Mouse (Mus musculus): ENCODE measurements around the gene Il6ra.
A peak's percentile ranks its signal among the peaks of the same experiment; 100 is the strongest.
"Not testable (repeated sequence)": the region's sequence is repeated elsewhere in the genome, so short reads cannot be mapped to it uniquely, and the experiment has no call there.

Gene Il6ra

DNA sequence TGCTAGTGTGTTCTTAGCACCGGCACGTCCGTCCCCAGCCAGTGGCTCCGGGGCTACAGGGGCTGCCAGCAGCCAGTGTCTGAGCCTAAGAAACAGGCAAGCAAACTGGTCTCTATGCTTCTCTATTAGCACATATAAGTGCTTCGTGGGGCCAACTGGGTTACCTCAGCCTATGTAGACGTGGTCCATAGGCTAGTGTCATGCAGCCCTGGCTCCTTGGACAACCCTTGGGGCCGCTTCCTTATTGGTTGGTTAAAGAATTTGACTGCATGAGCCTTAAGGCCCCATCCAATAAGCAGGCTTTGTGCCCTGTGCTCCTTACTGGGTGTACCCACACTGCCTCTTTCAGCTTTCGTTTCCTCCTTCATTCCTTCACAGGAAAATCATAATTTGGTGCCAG is 37.2 kb downstream of the Il6ra start:
- DNase-seq (ENCODE audit: low read depth, low spot score): no peak

DNA sequence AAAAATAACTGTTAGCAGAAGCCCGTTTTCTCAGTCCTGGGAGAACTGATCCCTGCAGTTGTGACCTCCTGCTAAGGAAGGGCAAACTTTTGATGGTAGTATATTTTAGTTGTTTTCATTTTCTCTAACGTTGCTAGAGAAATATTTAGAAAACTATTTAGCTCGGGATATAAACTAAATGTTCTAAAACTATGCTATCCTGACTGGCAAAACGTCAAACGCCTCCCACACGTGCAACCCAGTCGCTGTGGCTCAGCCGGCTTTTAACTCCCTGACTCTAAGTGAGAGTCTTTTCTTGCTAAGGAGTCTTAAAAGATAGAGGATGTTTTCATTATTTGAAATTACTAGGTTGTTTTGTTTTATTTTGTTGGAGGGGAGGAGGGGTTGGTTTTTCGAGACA is 38.0 kb downstream of the Il6ra start:
- DNase-seq (ENCODE audit: low read depth, low spot score): no peak

DNA sequence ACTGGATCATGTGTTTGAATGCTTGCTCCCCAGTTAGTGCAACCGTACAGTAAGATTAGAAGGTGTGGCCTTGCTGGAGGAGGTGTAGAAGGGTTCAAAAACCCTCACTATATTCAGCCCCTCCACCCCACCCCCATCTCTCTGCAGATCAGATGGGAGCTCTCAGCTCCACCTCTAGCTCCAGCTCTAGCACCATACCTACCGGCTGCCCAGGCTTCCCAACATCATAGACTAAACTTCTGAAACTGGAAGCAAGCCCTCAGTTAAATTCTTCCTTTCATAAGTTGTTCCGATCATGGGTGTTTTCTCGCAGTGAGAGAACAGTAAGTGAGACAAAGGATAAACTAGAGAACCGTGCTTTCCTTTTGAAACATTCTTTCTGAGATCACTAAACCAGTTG is 38.9 kb downstream of the Il6ra start:
- no peak for DNase-seq (ENCODE audit: low read depth, low spot score)

DNA sequence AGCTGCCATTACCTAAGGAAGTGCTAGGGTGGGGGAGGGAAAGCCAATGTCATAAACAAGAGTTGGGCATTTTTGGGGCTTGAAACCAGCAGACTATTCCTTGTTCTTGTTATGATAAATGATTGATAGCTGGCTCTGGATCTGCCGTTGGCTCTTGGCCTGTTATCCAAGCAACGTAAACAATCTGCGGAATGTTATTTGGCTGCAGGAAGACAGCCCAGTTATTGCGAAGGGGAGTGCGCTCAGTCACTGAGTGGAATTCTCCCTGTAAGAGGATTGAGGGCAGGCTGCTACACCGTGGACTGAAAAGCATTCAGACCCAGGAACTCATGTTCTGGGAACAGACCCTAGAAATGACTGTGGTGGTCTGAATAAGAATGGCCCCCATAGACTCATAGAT is 40.3 kb downstream of the Il6ra start:
- DNase-seq (ENCODE audit: low read depth, low spot score): no peak

DNA sequence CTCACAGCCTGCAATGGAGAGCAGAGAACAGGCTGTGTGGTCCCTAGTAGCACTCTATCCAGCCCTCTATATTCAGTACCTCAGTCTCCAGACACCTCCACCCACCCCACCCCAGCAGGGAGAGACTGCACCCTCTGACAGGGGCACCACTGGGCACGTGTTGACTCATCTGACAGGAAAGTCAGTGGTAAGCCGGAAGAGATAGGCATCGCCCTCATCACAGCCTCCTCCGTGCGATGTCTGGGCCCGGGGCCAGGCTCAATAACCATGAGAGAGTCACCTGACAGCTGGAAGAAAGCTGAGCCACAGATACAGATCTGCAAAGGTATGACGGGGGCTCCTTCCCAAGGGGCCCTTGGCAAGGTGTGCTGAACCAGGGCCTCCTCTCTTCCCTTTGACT is 40.8 kb downstream of the Il6ra start:
- no peak for DNase-seq (ENCODE audit: low read depth, low spot score)

DNA sequence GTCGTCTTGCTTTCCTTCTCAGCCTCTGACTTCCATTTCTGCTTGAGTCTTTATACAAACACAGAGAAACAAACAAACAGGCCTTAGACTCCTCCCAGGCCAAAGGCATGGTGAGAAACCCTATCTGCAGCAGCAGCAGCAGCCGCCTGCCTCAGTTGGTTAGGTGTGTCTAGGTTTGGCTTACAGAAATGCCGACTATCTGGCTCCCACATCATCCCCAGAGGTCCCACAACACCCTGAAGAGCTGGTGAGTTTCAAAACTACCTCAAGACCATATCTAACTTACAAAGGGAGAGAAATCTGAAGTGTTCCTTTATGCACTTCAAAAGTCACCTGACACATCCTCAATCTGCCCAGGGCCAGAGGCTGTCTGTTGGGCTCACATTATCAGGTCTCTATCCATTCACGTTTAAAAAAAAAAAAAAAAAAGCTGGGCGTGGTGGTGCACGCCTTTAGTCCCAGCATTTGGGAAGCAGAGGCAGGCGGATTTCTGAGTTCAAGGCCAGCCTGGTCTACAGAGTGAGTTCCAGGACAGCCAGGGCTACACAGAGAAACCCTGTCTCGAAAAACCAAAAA is 41.6 kb downstream of the Il6ra start:
- no peak for DNase-seq (ENCODE audit: low read depth, low spot score)

DNA sequence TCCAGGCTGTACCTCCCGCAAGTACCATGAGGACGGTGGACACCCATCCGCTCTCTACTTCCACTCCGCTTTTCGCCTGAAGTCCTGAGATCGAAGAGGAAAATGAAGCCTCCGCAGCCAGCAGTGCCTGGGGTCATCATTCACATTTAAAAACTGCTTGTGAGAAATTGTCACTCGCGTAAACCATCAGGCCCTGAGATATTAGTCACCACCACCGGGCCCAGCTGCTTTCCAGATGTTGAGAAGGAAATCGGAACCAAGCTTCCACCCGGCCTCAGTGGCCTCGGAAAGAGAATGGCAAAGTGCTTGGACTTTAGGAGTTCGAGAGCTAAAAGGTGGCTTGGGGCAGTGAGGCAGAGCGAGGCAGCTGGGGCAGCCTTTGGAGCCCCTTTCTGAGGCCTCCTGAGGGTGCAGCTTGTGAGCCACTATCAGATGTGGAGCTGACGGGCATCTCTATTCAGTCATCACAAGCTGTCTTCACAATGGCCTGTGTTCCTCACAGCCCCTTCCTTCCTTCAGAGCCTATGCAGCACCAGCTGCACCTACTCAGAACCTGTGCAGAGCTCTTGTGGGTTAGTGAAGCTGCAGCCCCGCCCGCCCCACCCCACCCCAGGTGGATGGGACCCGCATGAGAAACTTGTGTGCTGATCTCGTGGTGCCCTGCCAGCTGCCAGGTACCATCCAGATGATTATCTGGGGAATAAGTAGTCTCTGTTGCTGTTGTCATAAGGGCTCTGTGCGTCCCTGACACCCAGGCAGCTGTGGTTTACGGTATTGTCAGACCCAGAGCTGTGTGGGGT is 42.3 kb downstream of the Il6ra start:
- no peak for DNase-seq (ENCODE audit: low read depth, low spot score)

DNA sequence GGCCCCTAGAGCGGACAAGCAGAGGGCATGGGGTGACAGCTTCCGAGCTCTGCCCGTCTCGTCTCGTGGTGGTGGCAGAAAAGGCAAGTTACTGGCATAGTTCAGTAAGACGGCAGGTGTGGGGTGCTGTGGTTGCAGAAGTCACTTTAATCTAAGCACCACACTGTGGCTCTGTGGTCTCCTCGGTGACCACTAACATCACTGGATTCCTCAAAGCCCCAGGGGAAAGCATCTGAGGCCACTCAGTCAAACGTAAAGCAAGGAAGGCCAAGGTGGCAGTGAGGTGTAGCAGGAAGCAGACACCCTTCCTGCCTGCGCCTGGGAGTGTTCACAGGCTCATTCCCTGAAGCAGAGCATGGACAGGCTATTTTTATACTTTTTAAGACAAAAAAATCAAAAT is 43.4 kb downstream of the Il6ra start:
- no peak for DNase-seq (ENCODE audit: low read depth, low spot score)

DNA sequence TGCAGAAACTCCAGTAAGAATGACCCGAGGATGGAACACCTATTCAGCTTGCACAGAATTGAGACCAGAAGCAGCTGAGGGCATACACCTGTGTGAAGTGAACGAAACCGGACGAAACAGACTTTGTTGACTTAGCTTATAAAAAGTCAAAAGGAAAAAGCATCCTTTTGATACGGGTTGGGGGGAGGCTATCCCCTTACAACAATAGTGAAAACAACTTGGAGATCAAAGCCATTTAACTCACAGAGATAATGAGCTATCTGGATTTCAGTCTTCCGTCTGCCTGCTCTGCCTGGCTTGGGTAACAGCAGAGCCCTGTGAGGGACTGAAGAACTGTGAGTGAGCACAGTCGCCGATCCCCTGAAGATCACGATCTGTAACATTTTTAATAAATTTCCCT is 44.0 kb downstream of the Il6ra start:
- DNase-seq (ENCODE audit: low read depth, low spot score): no peak

DNA sequence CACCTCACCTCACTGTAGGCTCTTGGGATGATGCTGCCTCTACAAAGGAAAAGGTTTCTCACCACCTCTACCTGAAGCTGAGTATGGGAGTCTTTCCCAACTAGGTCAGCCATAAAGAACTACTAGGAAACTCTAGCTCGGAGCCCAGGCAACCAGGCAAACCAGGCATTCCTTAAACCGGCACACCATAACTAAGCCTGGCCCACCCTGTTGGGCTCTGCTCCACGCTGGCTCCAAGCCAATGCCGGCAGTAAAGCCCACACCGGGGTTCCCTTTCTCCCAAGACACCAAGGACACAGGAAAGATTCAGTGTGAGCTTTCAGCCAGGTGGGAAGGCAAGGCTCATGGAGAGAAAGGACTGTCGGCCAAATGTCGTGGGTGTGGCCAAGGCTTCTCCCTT is 44.6 kb downstream of the Il6ra start:
- DNase-seq (ENCODE audit: low read depth, low spot score): no peak

DNA sequence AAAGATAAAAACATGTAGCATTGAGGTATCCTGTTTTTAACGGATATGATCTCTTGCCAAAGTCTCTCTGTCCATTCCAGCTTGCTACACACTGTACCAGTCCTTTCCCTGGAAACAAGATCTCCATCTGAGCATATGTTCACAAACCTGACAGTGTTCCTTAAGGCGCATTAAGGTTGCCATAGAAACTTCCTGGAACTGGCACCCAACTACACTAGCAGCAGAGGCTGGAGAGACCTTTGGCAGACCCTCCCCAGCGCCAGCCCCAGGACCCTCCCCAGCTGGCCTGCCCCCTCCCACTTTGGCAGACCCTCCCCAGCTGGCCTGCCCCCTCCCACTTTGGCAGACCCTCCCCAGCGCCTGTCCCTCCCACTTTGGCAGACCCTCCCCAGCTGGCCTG is 45.3 kb downstream of the Il6ra start:
- DNase-seq (ENCODE audit: low read depth, low spot score): no peak

DNA sequence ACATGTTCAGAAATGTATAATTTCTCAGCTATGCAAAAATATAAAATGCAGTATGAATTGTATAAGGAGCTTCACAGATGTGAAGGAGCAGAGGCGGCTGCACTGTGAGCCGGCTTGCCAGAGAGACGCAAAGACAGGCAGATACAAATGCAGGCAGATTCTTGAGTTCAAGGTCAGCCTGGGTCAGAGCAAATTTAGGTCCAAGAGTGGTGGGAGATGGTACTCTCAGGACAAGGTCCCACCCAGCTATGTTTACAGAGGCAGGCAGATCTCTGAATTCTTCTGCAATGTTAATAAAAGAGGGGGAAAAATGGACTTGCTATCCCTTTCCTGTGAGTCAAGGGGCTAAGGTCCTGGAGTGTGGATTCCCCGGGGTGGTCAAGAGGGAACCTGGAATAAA is 47.2 kb downstream of the Il6ra start:
- no peak for DNase-seq (ENCODE audit: low read depth, low spot score)

DNA sequence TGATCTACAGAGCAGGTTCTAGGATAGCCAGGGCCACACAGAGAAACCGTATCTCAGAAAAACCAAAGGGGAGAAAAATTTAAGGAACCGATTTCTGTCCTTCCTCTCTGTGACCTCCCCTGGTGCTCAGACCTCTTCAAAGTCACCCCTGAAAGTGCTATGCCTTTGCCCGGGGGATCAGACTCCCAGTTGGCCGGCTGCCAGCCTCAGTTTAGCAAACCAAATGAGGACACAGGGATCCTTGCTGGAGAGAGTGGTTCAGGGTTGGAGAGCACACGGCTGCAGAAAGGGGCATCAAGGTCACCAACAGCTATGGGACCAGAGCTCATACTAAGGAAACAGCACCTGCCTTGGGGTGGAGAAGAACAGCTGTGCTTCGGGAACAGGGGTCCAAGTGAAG is 48.0 kb downstream of the Il6ra start:
- no peak for DNase-seq (ENCODE audit: low read depth, low spot score)

DNA sequence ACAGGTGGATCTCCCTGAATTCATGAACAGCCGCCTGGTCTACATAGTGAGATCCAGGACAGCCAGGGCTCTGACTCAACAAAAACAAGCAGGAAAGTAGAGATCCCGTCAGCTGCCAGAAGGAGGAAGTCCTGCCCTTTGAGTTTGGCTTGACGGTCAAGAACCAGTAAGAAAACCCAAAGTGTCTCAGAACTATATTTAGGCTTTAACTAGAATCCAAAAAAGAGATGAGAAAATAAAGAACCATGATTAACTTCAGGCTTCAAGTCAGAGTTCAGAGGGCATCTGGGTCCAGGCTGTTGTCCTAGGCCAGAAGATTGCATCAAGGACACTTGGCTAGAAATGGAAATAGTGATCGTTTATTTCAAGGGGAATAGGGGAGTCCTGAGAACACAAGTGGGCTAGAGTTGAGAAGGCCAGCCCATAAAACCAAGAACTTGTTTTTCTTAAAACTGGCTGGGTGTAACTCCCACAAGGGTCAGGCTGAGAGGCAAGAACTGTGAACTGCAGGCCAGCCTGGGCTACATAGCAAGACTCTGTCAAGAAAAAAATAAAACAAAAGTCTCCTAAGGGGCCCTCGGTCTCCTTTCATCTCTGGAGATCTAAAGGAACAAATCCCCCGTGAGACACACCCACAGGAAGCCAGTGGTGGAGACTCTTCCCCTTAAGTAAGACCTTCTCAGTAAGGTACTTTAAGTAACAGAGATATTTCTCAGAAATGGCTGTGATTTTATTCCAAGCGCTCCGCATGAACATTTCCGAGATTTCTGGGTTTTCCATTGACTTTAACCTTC is 49.1 kb downstream of the Il6ra start:
- DNase-seq (ENCODE audit: low read depth, low spot score): no peak

DNA sequence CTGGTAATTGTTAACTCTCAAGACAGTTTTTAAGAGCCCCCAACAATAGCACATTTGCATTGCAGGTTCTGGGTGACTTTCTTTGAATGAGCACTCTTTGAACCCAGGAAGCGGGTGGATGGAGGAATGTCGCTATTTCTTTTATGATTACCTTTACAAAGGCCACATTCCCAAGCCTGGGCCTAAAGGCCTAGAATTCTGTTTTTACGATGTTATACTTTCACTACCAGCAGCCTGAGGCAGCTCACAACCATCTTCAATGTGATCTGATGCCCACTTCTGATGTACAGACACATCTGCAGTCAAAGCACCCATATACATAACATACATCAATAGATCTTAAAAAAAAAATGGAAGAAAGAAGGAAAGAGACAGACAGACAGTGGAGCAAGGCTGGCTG is 49.7 kb downstream of the Il6ra start:
- not testable (repeated sequence) for DNase-seq (ENCODE audit: low read depth, low spot score)

DNA sequence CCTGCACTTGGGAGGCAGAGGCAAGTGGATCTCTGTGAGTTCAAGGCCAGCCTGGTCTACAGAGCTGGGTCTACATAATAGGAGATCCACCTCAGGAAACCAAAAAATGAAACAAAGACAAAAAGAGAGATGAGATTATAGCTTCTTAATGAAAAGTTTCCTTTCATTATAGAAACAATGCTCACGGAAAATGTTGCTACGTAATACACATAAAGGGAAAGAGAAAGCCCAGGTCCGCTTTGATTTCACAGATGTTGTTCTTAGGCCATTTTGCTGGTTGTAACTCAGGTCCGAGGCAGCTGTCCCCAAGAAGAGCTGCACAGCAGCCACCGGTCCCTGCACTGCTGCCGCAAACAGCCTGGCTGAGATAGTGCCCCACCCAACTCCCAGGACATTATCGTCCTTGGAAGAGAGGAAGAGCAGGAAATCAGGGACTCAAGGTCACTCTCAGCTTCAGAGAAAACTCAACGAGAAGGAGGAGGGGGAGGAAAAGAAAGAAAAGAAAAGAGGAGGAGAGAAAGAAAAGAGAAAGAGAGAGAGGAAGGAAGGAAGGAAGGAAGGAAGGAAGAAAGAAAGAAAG is 50.7 kb downstream of the Il6ra start:
- no peak for DNase-seq (ENCODE audit: low read depth, low spot score)

DNA sequence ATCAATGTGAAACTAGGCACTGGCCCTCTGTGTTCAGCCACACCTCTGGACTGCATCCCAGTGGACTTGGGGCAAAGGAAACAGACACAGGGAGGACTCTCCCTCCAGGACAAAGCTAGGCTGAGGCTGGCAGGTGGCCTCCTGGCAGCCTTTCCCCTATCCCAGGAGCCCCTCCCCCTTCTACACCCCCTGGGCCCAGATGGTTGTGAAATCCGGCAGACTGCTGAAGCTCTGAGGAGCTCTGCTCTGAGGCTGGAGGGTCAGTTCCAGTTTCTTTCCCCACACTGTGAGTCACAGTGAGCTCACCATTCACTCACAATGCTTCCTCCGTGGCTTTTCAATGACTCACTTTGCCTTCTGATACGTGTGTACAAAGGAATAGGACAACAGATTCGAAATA is 51.9 kb downstream of the Il6ra start:
- no peak for DNase-seq (ENCODE audit: low read depth, low spot score)

DNA sequence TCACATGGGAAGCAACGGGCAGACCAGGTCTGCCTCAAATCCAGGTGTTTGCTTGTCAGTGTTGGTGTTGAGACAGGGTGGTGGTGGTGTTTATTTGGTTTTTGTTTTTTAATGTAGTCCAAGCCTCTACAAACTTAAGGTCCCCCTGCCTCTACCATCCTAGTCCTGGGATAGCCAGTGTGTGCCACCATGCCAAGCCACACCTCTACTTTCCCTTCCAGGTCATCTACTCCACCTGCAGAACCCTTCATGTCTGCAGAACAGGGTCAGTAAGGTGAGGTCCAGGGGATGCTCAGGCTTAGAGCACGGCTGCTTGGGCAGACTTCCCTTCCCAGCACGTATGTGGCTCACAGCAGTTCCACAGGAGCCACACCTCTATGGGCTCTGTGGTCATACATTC is 52.7 kb downstream of the Il6ra start:
- DNase-seq (ENCODE audit: low read depth, low spot score): no peak

DNA sequence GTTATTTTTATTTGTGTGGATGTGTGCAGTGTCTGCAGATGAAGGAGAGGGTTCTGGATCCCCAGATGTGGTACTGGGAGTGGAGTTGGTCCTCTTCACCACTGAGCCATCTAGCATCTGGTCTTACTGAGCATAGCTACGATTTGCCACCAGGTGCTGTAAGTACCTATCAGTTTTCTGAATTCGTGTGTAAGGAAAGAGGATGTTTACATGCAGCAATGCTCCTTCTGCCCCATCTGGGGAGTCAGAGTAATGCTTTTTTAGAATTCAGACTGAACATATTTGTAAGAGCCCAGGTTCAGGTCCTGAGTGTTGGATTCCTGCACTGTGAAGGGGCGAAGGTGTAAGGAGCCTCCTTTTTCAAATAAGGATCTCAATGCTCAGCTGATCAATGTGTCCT is 53.1 kb downstream of the Il6ra start:
- no peak for DNase-seq (ENCODE audit: low read depth, low spot score)

DNA sequence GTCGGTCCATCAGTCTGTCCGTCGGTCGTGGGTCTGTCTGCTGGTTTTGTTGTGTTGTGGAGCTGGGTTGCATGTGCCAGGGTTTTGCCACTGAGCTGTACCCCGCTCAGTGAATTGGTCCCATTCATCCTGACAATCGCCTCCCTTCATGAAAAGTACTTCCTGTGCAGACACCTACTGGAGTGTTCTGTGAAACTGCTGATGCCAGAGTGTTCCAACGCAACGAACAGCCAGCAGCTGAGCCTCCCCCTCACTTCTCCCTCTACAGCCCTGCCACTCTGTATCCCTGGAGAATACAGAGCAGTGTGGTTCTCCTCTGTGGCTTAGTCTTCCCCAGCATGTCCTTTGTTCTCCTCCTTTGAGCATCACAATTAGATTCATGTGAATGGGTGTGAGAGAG is 54.1 kb downstream of the Il6ra start:
- DNase-seq (ENCODE audit: low read depth, low spot score): no peak

DNA sequence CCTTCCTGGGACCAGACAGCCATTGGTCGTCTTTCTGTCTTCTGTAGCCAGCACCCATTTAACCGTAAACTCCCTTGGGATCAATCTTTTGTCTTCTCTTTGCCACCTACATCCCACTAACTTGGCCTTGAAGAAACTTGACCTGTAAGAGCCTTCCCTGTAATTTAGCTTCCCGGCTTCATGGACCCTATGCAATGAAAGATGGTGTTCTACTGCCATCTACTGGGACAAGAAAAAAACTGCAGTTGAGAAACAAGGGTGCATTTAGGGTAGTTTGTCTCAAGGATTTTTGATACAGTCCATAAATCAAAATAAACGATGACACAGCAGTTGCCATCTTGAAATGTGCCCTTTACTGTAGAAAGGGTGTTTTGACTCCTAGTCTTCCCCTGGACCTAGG is 54.9 kb downstream of the Il6ra start:
- peak; percentile 41 for DNase-seq (ENCODE audit: low read depth, low spot score)

DNA sequence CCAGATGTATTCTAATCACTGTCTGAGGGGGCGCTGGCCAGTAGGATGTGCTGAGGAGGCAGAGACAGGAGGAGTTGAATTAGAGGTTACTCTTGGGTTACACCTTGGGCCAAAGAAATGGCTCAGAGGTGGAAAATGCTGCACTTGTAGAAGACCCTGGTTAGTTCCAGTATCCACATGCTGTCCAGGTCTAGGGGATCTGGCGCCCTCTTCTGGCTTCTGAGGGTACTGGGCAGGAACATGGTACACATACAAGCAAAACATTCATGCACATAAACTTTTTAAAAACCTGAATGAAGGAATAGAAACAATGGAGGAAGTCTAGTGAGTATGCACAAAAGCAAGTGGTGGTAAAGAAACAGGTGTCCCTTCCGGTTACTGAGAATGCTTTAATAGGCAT is 55.6 kb downstream of the Il6ra start:
- DNase-seq (ENCODE audit: low read depth, low spot score): no peak

DNA sequence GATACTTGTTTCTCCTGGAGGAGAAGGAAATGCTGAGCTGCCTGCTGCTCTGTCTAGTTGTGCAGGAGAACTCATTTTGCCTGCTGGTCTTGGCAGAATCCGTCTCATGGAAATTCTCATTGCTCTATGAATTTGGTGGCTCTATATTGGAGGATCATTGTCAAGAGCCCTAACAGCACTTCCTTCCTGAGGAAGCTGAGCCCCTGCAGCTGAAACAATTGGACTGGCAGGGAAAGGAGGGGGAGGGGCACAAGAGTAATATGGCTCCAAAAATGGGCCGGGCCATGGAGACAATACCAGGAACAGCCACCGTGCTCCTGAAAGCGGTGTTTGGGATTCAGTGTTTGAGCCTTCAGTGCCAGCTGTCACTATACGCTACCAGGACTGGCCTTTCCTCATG is 59.2 kb downstream of the Il6ra start:
- no peak for DNase-seq (ENCODE audit: low read depth, low spot score)

All from retina, adult 2 months (tissue).